Mouse (Mus musculus) spleen, postnatal 0 days (tissue): ENCODE data around the gene Fcrl6. TPM values are rescaled to one million over a fixed set of nuclear protein-coding genes. Genes with fewer than 3 reads are reported as not detected.

Source experiments
- polyA plus RNA-seq: library from polyadenylated mRNA; unstranded; fragments of >200 nt; fragmentation: Nextera tagmentation; extraction: Ambion mirVana; gene quantifications from 2 replicates; pipeline ENCODE4 v1.2.1, GENCODE M21; 2015

Fcrl6 gene
- 0.28 and 0.29 TPM in 2 replicates for polyA plus RNA-seq

GRCm38 (mm10) chr1:172602326-172602725, at the start of gene Fcrl6:
Gene Fcrl6, minus strand, starts transcription at chr1:172602551.

GRCm38 (mm10) chr1:172632451-172633326, 30.3 kb upstream of the Fcrl6 start, which contains the start of gene Dusp23:
Gene Dusp23, minus strand, starts transcription at chr1:172632962.

GRCm38 (mm10) chr1:172590385-172590784, 12.0 kb downstream of the Fcrl6 start, which contains the start of gene Slamf8:
Gene Slamf8, minus strand, starts transcription at chr1:172590568.

GRCm38 (mm10) chr1:172555638-172556037, 46.7 kb downstream of the Fcrl6 start, which contains the start of gene Vsig8:
Gene Vsig8, plus strand, starts transcription at chr1:172555938.

Other genes starting within 250 kb of the Fcrl6 start
- 3.3 and 3.5 TPM in 2 replicates for gene Pigm, start 226.0 kb downstream of the Fcrl6 start, polyA plus RNA-seq
- 1.2 and 1.3 TPM in 2 replicates for gene Slamf9, start 127.2 kb downstream of the Fcrl6 start, polyA plus RNA-seq
- gene Igsf9, start 120.8 kb downstream of the Fcrl6 start, polyA plus RNA-seq: 1.5 and 1.7 TPM in 2 replicates
- gene Tagln2, start 102.5 kb downstream of the Fcrl6 start, polyA plus RNA-seq: 162 and 194 TPM in 2 replicates
- 2.2 and 2.6 TPM in 2 replicates for gene Cfap45, start 81.8 kb downstream of the Fcrl6 start, polyA plus RNA-seq
- 0.13 TPM in 1 of 2 replicates, not detected in the other for gene Vsig8, start 46.6 kb downstream of the Fcrl6 start, polyA plus RNA-seq
- 0.20 and 0.69 TPM in 2 replicates for gene Slamf8, start 12.0 kb downstream of the Fcrl6 start, polyA plus RNA-seq
- 5.5 and 8.1 TPM in 2 replicates for gene Dusp23, start 30.4 kb upstream of the Fcrl6 start, polyA plus RNA-seq
- 0.18 TPM in 1 of 2 replicates, not detected in the other for gene Crp, start 95.5 kb upstream of the Fcrl6 start, polyA plus RNA-seq